Comparison of ENCODE assay signal across 10 mouse cellular contexts in genomic region chr2:20965361-20965760, GRCm38 (mm10). TPM values are rescaled to one million over a fixed set of nuclear protein-coding genes. Genes with fewer than 3 reads are reported as not detected.
DNase-seq lines count a peak whose midpoint lies in the region; ATAC-seq and TF ChIP-seq lines count a peak whose summit lies in the region.
"Had no signal": no experiment of that assay in that cellular context is flagged by ENCODE, and none has a peak within 500 bp of the region (broad histone marks: within the 10 kb centered on the region; RNA-seq: fewer than 3 reads in every experiment).

No protein-coding gene starts in this region.

- TF ChIP-seq EP300 in liver, postnatal 0 days (IDR thresholded peaks at IDR 0.05; ENCODE audit: low read depth), result no peak

- H3K4me2 ChIP-seq in heart, embryonic 12.5 days, result peak overlapping the region; percentile 46; the same call in 1 of the 2 replicates
- H3K4me2 ChIP-seq in forebrain, embryonic 16.5 days (ENCODE audit: low read length), result peak overlapping the region; percentile 85
- H3K4me2 ChIP-seq in liver, postnatal 0 days (ENCODE audit: low read depth, low read length), result peak overlapping the region; percentile 95

- peak overlapping the region; percentile 94; the same call in 1 of the 2 replicates for H3K4me3 ChIP-seq in heart, embryonic 12.5 days
- H3K4me3 ChIP-seq in cortical plate, adult 2 months (ENCODE audit: insufficient read depth, low read length), result peak overlapping the region; percentile 87
- H3K4me3 ChIP-seq in forebrain, embryonic 16.5 days (replicated peaks; ENCODE audit: low read length), result peak overlapping the region; percentile 98
- H3K4me3 ChIP-seq in liver, postnatal 0 days (ENCODE audit: low read depth, low read length), result 0 out of 2 replicates have a peak overlapping the region, but pooled peaks have one; percentile 98
- no peak overlapping the region for H3K4me3 ChIP-seq in thymus, adult 2 months (ENCODE audit: control insufficient read depth, insufficient read depth, low read length)

- no peak for TF ChIP-seq CTCF in cortical plate, adult 2 months (IDR thresholded peaks at IDR 0.05; ENCODE audit: extremely low read depth, insufficient read depth, low read length)
- TF ChIP-seq CTCF in liver, postnatal 0 days (IDR thresholded peaks at IDR 0.05; ENCODE audit: low read depth), result no peak
- no peak for TF ChIP-seq CTCF in thymus, adult 2 months (IDR thresholded peaks at IDR 0.05; ENCODE audit: borderline replicate concordance, control insufficient read depth, extremely low read depth, insufficient read depth, low read length, poor library complexity)

- no peak for TF ChIP-seq POLR2A in cortical plate, adult 2 months (IDR thresholded peaks at IDR 0.05; ENCODE audit: extremely low read depth, insufficient read depth, low read length)
- TF ChIP-seq POLR2A in thymus, adult 2 months (IDR thresholded peaks at IDR 0.05; ENCODE audit: control insufficient read depth, extremely low read depth, insufficient read depth, low read length, poor library complexity), result no peak

- H3K4me1 ChIP-seq in heart, embryonic 12.5 days (replicated peaks), result peaks cover 42% of the 10 kb centered on the region
- H3K4me1 ChIP-seq in cortical plate, adult 2 months (ENCODE audit: control insufficient read depth, insufficient read depth, low read length), result peaks cover 10% of the 10 kb centered on the region
- H3K4me1 ChIP-seq in forebrain, embryonic 16.5 days (replicated peaks; ENCODE audit: control insufficient read depth, insufficient read depth, low read length), result peaks cover 41% of the 10 kb centered on the region
- peaks cover 47% of the 10 kb centered on the region for H3K4me1 ChIP-seq in liver, postnatal 0 days (ENCODE audit: insufficient read depth)
- peaks cover 19% of the 10 kb centered on the region for H3K4me1 ChIP-seq in thymus, adult 2 months (replicated peaks; ENCODE audit: control insufficient read depth, insufficient read depth, low read length)

- no peak overlapping the region for H3K9ac ChIP-seq in heart, embryonic 12.5 days
- H3K9ac ChIP-seq in forebrain, embryonic 16.5 days (replicated peaks; ENCODE audit: low read depth, low read length), result peak overlapping the region; percentile 100
- H3K9ac ChIP-seq in liver, postnatal 0 days (replicated peaks), result no peak overlapping the region

- H3K27ac ChIP-seq in heart, embryonic 12.5 days (ENCODE audit: poor library complexity, severe bottlenecking), result no peak overlapping the region
- H3K27ac ChIP-seq in cortical plate, adult 2 months (ENCODE audit: insufficient read depth, low read length), result no peak overlapping the region
- no peak overlapping the region for H3K27ac ChIP-seq in forebrain, embryonic 16.5 days (ENCODE audit: low read length)
- no peak overlapping the region for H3K27ac ChIP-seq in liver, postnatal 0 days (ENCODE audit: low read depth)
- no peak overlapping the region for H3K27ac ChIP-seq in thymus, adult 2 months (ENCODE audit: control insufficient read depth, insufficient read depth, low read length)

- H3K9me3 ChIP-seq in heart, embryonic 12.5 days (replicated peaks), result no peaks in the 10 kb centered on the region
- no peaks in the 10 kb centered on the region for H3K9me3 ChIP-seq in forebrain, embryonic 16.5 days (ENCODE audit: control insufficient read depth, low read length)
- no peaks in the 10 kb centered on the region for H3K9me3 ChIP-seq in liver, postnatal 0 days (ENCODE audit: low read length)

- 90% methylated on average over 3 of the region's 3 CpGs for WGBS in heart, embryonic 12.5 days
- WGBS in forebrain, embryonic 16.5 days, result 39% methylated on average over 3 of the region's 3 CpGs
- 59% methylated on average over 3 of the region's 3 CpGs for WGBS in liver, postnatal 0 days (ENCODE audit: insufficient replicate concordance)
- 73% methylated on average over 3 of the region's 3 CpGs for WGBS in thymus, adult 2 months

- no peak for ATAC-seq in heart, embryonic 12.5 days (ENCODE audit: insufficient number of reproducible peaks, low FRiP score)
- ATAC-seq in forebrain, embryonic 16.5 days, result no peak
- no peak for ATAC-seq in liver, postnatal 0 days

- no peaks in the 10 kb centered on the region for H3K36me3 ChIP-seq in heart, embryonic 12.5 days
- H3K36me3 ChIP-seq in forebrain, embryonic 16.5 days (ENCODE audit: control insufficient read depth, insufficient read depth), result no peaks in the 10 kb centered on the region
- H3K36me3 ChIP-seq in liver, postnatal 0 days (replicated peaks; ENCODE audit: insufficient read depth, low read length), result no peaks in the 10 kb centered on the region
- no peaks in the 10 kb centered on the region for H3K36me3 ChIP-seq in thymus, adult 2 months (ENCODE audit: control insufficient read depth, insufficient read depth, low read length)

- intact Hi-C loops in heart, postnatal 14 days (cut with DNase I), result loop anchor here (5.0 kb wide), 2 partner anchors 72 to 177 kb away; no protein-coding TSS in a partner anchor

- DNase-seq in heart, postnatal 14 days, result no peak
- DNase-seq in liver, postnatal 0 days, result no peak
- DNase-seq in spleen, postnatal 14 days (ENCODE audit: low spot score in 2 of 2), result no peak
- no peak for DNase-seq in thymus, postnatal 14 days
- DNase-seq in thymus, adult 2 months, result no peak
- DNase-seq: adrenal gland, postnatal 25 days; thymus, adult 18-20 months had no signal

- H3K27me3 ChIP-seq in heart, embryonic 12.5 days (replicated peaks), result no peaks in the 10 kb centered on the region
- no peaks in the 10 kb centered on the region for H3K27me3 ChIP-seq in forebrain, embryonic 16.5 days (replicated peaks; ENCODE audit: control insufficient read depth, insufficient read depth, low read length)
- H3K27me3 ChIP-seq in liver, postnatal 0 days (ENCODE audit: insufficient read depth, low read length), result no peaks in the 10 kb centered on the region
- no peaks in the 10 kb centered on the region; the same call in 1 of the 2 replicates for H3K27me3 ChIP-seq in thymus, adult 2 months (ENCODE audit: control insufficient read depth, insufficient read depth, low read length)

RNA-seq across cellular contexts. Expression of gene Arhgap21, which starts 3.3 kb away (rescaled TPM):
- polyA plus RNA-seq in heart, embryonic 12.5 days (2016; fragmentation: Nextera tagmentation; extraction: Ambion mirVana), result 28.2 and 32.2 TPM in 2 replicates
- 10 to 100 TPM; 84.5 to 91.7 TPM for total RNA-seq in heart, postnatal 14 days (2021)
- polyA plus RNA-seq in cortical plate, adult 2 months (2012; rRNA removed), result 104 and 131 TPM in 2 replicates
- 40.2 and 40.9 TPM in 2 replicates for polyA plus RNA-seq in forebrain, embryonic 16.5 days (2015; fragmentation: Nextera tagmentation; extraction: Ambion mirVana)
- polyA plus RNA-seq in liver, postnatal 0 days (2015; fragmentation: Nextera tagmentation; extraction: Ambion mirVana), result 4.5 and 5.5 TPM in 2 replicates
- 4.8 and 5.3 TPM in 2 replicates for polyA plus RNA-seq in thymus, adult 2 months (2012; rRNA removed)
